Mouse (Mus musculus): ENCODE results near the gene Dazap1. TPM values are rescaled to one million over a fixed set of nuclear protein-coding genes. Genes with fewer than 3 reads are reported as not detected.

The Dazap1 gene
- polyA plus RNA-seq, 1 experiment = 175 TPM

DNA sequence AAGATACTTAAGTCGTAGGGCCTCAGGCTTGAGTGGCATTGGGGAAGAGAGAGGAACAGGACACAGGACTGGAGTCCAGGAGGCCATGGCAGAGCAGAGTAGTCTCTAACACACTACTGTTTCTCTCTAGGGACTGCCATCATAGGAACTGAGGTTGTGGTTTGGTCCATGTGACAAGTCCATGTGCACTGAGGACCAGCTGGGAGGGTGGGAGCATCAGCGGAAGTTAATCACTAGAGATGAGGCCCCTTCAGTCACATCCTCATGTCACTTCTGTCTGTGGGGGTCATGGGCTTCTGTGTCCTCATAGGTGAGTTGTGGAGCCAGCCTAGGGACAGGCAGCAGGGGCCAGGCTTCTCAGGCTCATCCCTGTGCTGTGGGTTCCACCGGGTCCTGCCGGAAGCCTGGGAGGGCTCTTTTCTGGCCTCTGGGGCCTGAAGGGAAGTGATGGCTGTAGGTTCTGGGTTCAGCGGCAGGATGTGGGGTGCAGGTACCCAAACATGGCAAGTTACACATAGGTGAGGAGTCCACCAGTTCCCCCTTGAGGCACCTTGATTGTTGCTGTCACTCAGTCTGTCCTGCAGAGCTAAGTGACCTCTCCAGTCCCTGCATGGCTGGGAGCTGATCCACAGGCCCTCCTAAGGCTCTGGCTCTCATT lies 10.0 kb downstream of the Dazap1 start:
- TF ChIP-seq POLR2A (IDR thresholded peaks at IDR 0.05; ENCODE audit: insufficient read depth, low read length) = no peak
- TF ChIP-seq EP300 (IDR thresholded peaks at IDR 0.05; ENCODE audit: insufficient read depth, low read depth, low read length) = no peak
- no peak for TF ChIP-seq CTCF (IDR thresholded peaks at IDR 0.05; ENCODE audit: low read depth, low read length)
- Histone ChIP-seq H3K36me3 (ENCODE audit: control insufficient read depth, insufficient read depth, low read length, poor library complexity, severe bottlenecking) (peaks cover 13% of the 10 kb centered on the region), H3K27ac (ENCODE audit: insufficient read depth, low read length) (no peak overlapping the region), H3K4me3 (ENCODE audit: low read depth, low read length) (no peak overlapping the region), H3K4me1 (ENCODE audit: control insufficient read depth, insufficient read depth, low read length) (no peaks in the 10 kb centered on the region), H3K9ac (ENCODE audit: low read depth, poor library complexity, severe bottlenecking) (no peak overlapping the region), H3K9me3 (replicated peaks; ENCODE audit: control insufficient read depth, insufficient read depth, low read length, poor library complexity, severe bottlenecking) (no peaks in the 10 kb centered on the region), H3K27me3 (ENCODE audit: control insufficient read depth, insufficient read depth, low read length, poor library complexity, severe bottlenecking) (no peaks in the 10 kb centered on the region)

DNA sequence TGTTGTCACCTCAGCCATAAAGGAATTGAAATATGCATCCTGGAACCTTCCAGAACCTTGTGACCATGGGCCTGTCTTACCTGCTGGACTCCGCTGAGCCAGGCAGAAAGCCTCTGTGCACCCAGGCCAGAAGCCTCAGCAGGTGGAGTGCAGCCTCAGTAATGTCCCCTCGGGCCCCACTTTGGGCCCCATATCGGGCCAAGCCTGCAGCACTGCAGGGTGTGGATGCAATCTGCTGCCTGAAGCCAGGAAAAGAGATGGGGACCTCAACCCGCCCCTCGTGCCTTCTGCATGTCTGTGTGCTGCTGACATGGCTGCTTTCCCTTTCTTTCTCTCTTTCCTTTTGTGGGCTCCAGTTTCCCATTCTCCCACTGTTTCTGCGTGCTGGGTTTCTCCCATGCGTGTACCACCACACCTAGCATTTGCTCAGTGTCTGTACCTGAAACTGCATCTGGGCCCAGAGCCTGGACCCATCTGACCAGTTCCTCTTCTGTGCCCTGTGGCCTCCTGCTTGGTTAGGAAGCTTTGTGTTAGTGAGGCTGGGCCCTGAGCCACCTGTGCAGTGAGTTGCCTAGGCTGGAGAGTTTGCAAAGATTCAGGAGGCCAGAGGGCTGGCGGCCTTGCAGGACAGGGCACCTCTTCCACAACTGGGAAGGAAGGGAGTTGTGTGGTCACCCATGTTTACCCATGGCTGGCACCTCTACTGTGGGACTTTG lies 10.7 kb downstream of the Dazap1 start:
- peaks cover 16% of the 10 kb centered on the region for H3K36me3 ChIP-seq (ENCODE audit: control insufficient read depth, insufficient read depth, low read length, poor library complexity, severe bottlenecking)

DNA sequence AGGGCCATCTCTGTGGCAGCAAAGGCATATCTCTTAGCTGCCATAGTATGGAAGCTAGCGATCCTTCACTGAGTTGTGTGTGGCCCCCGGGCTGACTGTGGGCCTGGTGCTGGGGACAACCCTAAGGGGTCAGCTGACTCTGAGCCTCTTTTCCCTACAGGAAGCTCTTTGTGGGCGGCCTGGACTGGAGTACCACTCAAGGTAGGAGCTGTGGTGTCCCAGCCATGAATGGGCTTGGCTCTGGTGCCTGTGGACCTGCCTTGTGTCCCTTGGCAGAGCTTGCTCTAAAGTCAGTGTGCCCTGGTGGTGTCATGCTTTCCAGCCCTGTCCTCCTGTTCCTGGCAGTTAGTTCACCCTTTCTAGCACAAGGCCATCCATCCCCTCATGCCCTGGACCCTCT lies 12.6 kb downstream of the Dazap1 start:
- Histone ChIP-seq H3K9me3 (replicated peaks; ENCODE audit: control insufficient read depth, insufficient read depth, low read length, poor library complexity, severe bottlenecking) (no peaks in the 10 kb centered on the region), H3K27me3 (ENCODE audit: control insufficient read depth, insufficient read depth, low read length, poor library complexity, severe bottlenecking) (no peaks in the 10 kb centered on the region), H3K9ac (ENCODE audit: low read depth, poor library complexity, severe bottlenecking) (no peak overlapping the region), H3K4me1 (ENCODE audit: control insufficient read depth, insufficient read depth, low read length) (no peaks in the 10 kb centered on the region), H3K27ac (ENCODE audit: insufficient read depth, low read length) (no peak overlapping the region), H3K36me3 (ENCODE audit: control insufficient read depth, insufficient read depth, low read length, poor library complexity, severe bottlenecking) (peaks cover 19% of the 10 kb centered on the region), H3K4me3 (ENCODE audit: low read depth, low read length) (no peak overlapping the region)
- TF ChIP-seq EP300 (IDR thresholded peaks at IDR 0.05; ENCODE audit: insufficient read depth, low read depth, low read length) = no peak
- TF ChIP-seq CTCF (IDR thresholded peaks at IDR 0.05; ENCODE audit: low read depth, low read length) = no peak
- no peak for TF ChIP-seq POLR2A (IDR thresholded peaks at IDR 0.05; ENCODE audit: insufficient read depth, low read length)

More for the DNA sequence above, 10.7 kb downstream of the Dazap1 start:
- Histone ChIP-seq H3K27me3 (ENCODE audit: control insufficient read depth, insufficient read depth, low read length, poor library complexity, severe bottlenecking) (no peaks in the 10 kb centered on the region), H3K4me1 (ENCODE audit: control insufficient read depth, insufficient read depth, low read length) (no peaks in the 10 kb centered on the region), H3K4me3 (ENCODE audit: low read depth, low read length) (no peak overlapping the region), H3K27ac (ENCODE audit: insufficient read depth, low read length) (no peak overlapping the region), H3K9ac (ENCODE audit: low read depth, poor library complexity, severe bottlenecking) (no peak overlapping the region), H3K9me3 (replicated peaks; ENCODE audit: control insufficient read depth, insufficient read depth, low read length, poor library complexity, severe bottlenecking) (no peaks in the 10 kb centered on the region)
- TF ChIP-seq EP300 (IDR thresholded peaks at IDR 0.05; ENCODE audit: insufficient read depth, low read depth, low read length) (no peak), CTCF (IDR thresholded peaks at IDR 0.05; ENCODE audit: low read depth, low read length) (no peak), POLR2A (IDR thresholded peaks at IDR 0.05; ENCODE audit: insufficient read depth, low read length) (no peak)

DNA sequence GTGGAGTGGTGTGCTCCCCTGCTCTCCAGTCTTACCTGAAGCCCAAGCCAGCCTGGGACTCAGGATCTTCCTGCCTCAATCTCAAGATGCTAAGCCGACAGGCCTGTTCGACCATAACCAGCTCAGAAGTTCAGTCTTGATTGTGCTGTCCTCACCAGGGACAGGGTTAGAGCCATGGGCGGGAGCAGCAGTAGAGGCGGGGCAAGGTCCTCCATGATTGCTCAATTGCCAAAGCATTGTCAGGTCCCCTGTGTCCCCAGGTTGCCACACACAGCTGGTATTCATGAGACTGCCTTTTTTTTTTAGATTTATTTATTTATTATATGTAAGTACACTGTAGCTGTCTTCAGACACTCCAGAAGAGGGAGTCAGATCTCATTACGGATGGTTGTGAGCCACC lies 15.0 kb downstream of the Dazap1 start:
- Histone ChIP-seq H3K9ac (ENCODE audit: low read depth, poor library complexity, severe bottlenecking) (no peak overlapping the region), H3K4me1 (ENCODE audit: control insufficient read depth, insufficient read depth, low read length) (no peaks in the 10 kb centered on the region), H3K27me3 (ENCODE audit: control insufficient read depth, insufficient read depth, low read length, poor library complexity, severe bottlenecking) (no peaks in the 10 kb centered on the region), H3K9me3 (replicated peaks; ENCODE audit: control insufficient read depth, insufficient read depth, low read length, poor library complexity, severe bottlenecking) (no peaks in the 10 kb centered on the region), H3K4me3 (ENCODE audit: low read depth, low read length) (no peak overlapping the region), H3K27ac (ENCODE audit: insufficient read depth, low read length) (no peak overlapping the region), H3K36me3 (ENCODE audit: control insufficient read depth, insufficient read depth, low read length, poor library complexity, severe bottlenecking) (peaks cover 35% of the 10 kb centered on the region)
- TF ChIP-seq CTCF (IDR thresholded peaks at IDR 0.05; ENCODE audit: low read depth, low read length) = no peak
- TF ChIP-seq EP300 (IDR thresholded peaks at IDR 0.05; ENCODE audit: insufficient read depth, low read depth, low read length) = no peak
- TF ChIP-seq POLR2A (IDR thresholded peaks at IDR 0.05; ENCODE audit: insufficient read depth, low read length) = no peak

GRCm38 (mm10) chr10:80278390-80278789 lies 17.1 kb downstream of the Dazap1 start:
- H3K9me3 ChIP-seq (replicated peaks; ENCODE audit: control insufficient read depth, insufficient read depth, low read length, poor library complexity, severe bottlenecking) = no peaks in the 10 kb centered on the region
- no peaks in the 10 kb centered on the region for H3K4me1 ChIP-seq (ENCODE audit: control insufficient read depth, insufficient read depth, low read length)
- TF ChIP-seq CTCF (IDR thresholded peaks at IDR 0.05; ENCODE audit: low read depth, low read length) (no peak), POLR2A (IDR thresholded peaks at IDR 0.05; ENCODE audit: insufficient read depth, low read length) (no peak), EP300 (IDR thresholded peaks at IDR 0.05; ENCODE audit: insufficient read depth, low read depth, low read length) (no peak)
- no peak overlapping the region for H3K4me3 ChIP-seq (ENCODE audit: low read depth, low read length)
- no peak overlapping the region for H3K9ac ChIP-seq (ENCODE audit: low read depth, poor library complexity, severe bottlenecking)
- H3K36me3 ChIP-seq (ENCODE audit: control insufficient read depth, insufficient read depth, low read length, poor library complexity, severe bottlenecking) = peaks cover 45% of the 10 kb centered on the region
- H3K27ac ChIP-seq (ENCODE audit: insufficient read depth, low read length) = no peak overlapping the region
- H3K27me3 ChIP-seq (ENCODE audit: control insufficient read depth, insufficient read depth, low read length, poor library complexity, severe bottlenecking) = no peaks in the 10 kb centered on the region

DNA sequence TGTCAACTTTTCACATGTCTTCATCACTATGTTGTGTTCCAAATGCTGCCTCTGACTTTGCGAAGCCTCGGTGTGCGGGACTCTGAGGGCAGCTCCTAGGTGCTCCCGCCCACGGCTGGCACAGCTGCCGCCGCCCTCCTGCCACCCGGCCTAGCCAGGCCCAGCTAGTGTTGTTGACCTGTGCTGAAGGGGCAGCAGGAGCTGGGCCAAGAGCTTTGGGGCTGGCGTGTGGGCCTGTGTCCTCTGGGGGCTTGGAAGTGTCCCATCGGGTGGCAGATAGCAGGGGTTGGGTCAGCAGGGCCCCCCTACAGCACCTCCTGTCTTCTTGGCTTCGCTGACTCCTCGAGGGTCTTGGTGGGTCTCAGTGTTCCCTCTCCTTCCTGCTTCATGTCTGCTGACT lies 18.0 kb downstream of the Dazap1 start:
- Histone ChIP-seq H3K36me3 (ENCODE audit: control insufficient read depth, insufficient read depth, low read length, poor library complexity, severe bottlenecking) (peaks cover 49% of the 10 kb centered on the region), H3K4me1 (ENCODE audit: control insufficient read depth, insufficient read depth, low read length) (no peaks in the 10 kb centered on the region), H3K9me3 (replicated peaks; ENCODE audit: control insufficient read depth, insufficient read depth, low read length, poor library complexity, severe bottlenecking) (no peaks in the 10 kb centered on the region), H3K27me3 (ENCODE audit: control insufficient read depth, insufficient read depth, low read length, poor library complexity, severe bottlenecking) (no peaks in the 10 kb centered on the region), H3K27ac (ENCODE audit: insufficient read depth, low read length) (no peak overlapping the region), H3K9ac (ENCODE audit: low read depth, poor library complexity, severe bottlenecking) (no peak overlapping the region), H3K4me3 (ENCODE audit: low read depth, low read length) (no peak overlapping the region)
- TF ChIP-seq POLR2A (IDR thresholded peaks at IDR 0.05; ENCODE audit: insufficient read depth, low read length) (no peak), EP300 (IDR thresholded peaks at IDR 0.05; ENCODE audit: insufficient read depth, low read depth, low read length) (no peak), CTCF (IDR thresholded peaks at IDR 0.05; ENCODE audit: low read depth, low read length) (no peak)

Measured in ES-Bruce4 (cell line).